Comparison of ENCODE assay signal across 7 mouse cellular contexts in the genomic region with DNA sequence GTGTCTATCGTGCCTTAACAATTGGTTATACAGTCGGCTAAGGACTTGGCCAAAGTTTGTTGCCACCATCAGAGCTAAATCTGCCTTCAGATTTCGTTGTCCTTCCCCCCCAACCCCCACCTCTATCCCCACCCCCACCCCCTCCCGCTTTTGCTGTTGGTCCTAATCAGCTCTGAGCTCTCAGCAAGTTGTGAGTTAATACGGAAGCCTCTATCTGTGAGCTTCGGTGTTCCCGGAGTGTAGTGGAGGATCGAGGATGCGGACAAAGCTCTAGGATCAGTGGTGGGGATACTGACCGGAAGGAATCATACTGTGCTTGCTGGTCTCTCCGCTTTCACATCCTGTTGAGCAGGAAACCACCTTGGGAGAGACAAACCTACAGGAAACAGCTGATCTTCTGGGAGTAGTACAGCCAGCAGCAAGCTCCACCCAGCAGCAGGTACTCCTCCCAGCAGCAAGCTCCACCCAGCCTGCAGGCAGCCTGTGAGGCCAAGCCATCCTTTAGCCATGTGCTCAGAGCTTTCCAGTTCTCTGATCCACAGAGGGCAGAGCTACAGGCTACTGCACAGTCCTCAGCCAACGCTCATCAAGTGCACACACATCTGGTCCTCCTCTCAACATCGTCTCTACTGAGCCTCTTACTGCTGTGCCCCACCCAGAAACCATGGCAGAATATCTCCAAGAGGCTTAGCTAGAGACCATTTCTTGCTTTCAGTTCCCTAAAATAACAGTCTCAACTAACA. TPM values are rescaled to one million over a fixed set of nuclear protein-coding genes. Genes with fewer than 3 reads are reported as not detected.
DNase-seq lines count a peak whose midpoint lies in the region; ATAC-seq and TF ChIP-seq lines count a peak whose summit lies in the region.

No protein-coding gene starts in this region.

- TF ChIP-seq CTCF in spleen, adult 2 months (IDR thresholded peaks at IDR 0.05; ENCODE audit: extremely low read depth, insufficient read depth, insufficient read length, insufficient replicate concordance): no peak

- peak overlapping the region; percentile 43; the same call in 1 of the 2 replicates for H3K9ac ChIP-seq in ES-E14 (ENCODE audit: insufficient read depth, low read depth, low read length, poor library complexity, severe bottlenecking)
- H3K9ac ChIP-seq in heart, embryonic 14.5 days (ENCODE audit: low read length): no peak overlapping the region; the same call in 1 of the 2 replicates
- peak overlapping the region; percentile 43 for H3K9ac ChIP-seq in liver, embryonic 13.5 days
- no peak overlapping the region for H3K9ac ChIP-seq in midbrain, embryonic 14.5 days (replicated peaks; ENCODE audit: low read length)

- no peaks in the 10 kb centered on the region for H3K36me3 ChIP-seq in ES-E14 (ENCODE audit: control insufficient read depth, insufficient read depth, low read length, poor library complexity, severe bottlenecking)
- H3K36me3 ChIP-seq in heart, embryonic 14.5 days (ENCODE audit: control insufficient read depth, insufficient read depth, low read length): no peaks in the 10 kb centered on the region
- H3K36me3 ChIP-seq in liver, embryonic 13.5 days: no peaks in the 10 kb centered on the region
- no peaks in the 10 kb centered on the region for H3K36me3 ChIP-seq in spleen, adult 2 months (ENCODE audit: control insufficient read depth, insufficient read depth, low read length)
- H3K36me3 ChIP-seq in midbrain, embryonic 14.5 days (ENCODE audit: control insufficient read depth, insufficient read depth, low read length): no peaks in the 10 kb centered on the region

- peak overlapping the region; percentile 54 for H3K4me2 ChIP-seq in heart, embryonic 14.5 days (ENCODE audit: low read length)
- peak overlapping the region; percentile 65 for H3K4me2 ChIP-seq in liver, embryonic 13.5 days
- no peak overlapping the region for H3K4me2 ChIP-seq in midbrain, embryonic 14.5 days (ENCODE audit: low read length)

- no peaks in the 10 kb centered on the region for H3K27me3 ChIP-seq in heart, embryonic 14.5 days (ENCODE audit: control insufficient read depth, insufficient read depth, low read length)
- no peaks in the 10 kb centered on the region for H3K27me3 ChIP-seq in liver, embryonic 13.5 days
- H3K27me3 ChIP-seq in spleen, adult 2 months (ENCODE audit: control insufficient read depth, insufficient read depth, low read length): no peaks in the 10 kb centered on the region
- no peaks in the 10 kb centered on the region for H3K27me3 ChIP-seq in midbrain, embryonic 14.5 days (ENCODE audit: control insufficient read depth, insufficient read depth, low read length)

- no peaks in the 10 kb centered on the region for H3K9me3 ChIP-seq in ES-E14 (ENCODE audit: control insufficient read depth, insufficient read depth, low read depth, low read length)
- H3K9me3 ChIP-seq in heart, embryonic 14.5 days (ENCODE audit: control insufficient read depth, low read length): no peaks in the 10 kb centered on the region
- no peaks in the 10 kb centered on the region for H3K9me3 ChIP-seq in liver, embryonic 13.5 days (replicated peaks)
- no peaks in the 10 kb centered on the region for H3K9me3 ChIP-seq in midbrain, embryonic 14.5 days (ENCODE audit: control insufficient read depth, low read length)

- H3K27ac ChIP-seq in ES-E14 (ENCODE audit: insufficient read depth, low read depth, low read length, poor library complexity, severe bottlenecking): peak overlapping the region; percentile 33; the same call in 1 of the 2 replicates
- H3K27ac ChIP-seq in heart, embryonic 14.5 days (replicated peaks in 1 of 2; ENCODE audit: control insufficient read depth in 1 of 2, insufficient read depth in 1 of 2, low read depth in 2 of 2, low read length in 2 of 2): no peak overlapping the region
- H3K27ac ChIP-seq in liver, embryonic 13.5 days: peak overlapping the region; percentile 27; the same call in 1 of the 2 replicates
- H3K27ac ChIP-seq in spleen, adult 2 months (ENCODE audit: insufficient read depth, low read length): peak overlapping the region; percentile 73
- no peak overlapping the region for H3K27ac ChIP-seq in midbrain, embryonic 14.5 days (replicated peaks; ENCODE audit: low read depth, low read length)

- peak; percentile 59 for TF ChIP-seq POLR2A in spleen, adult 2 months (IDR thresholded peaks at IDR 0.05; ENCODE audit: low read depth, low read length)

- DNase-seq in ES-E14 (ENCODE audit: low read depth, low spot score): no peak
- peak; percentile 29 for DNase-seq in c-Kit-positive CD71-negative TER-119-negative erythroid progenitor cells, embryonic 14.5 days (ENCODE audit: low read depth)
- DNase-seq in liver, embryonic 13.5 days: peak; percentile 54
- DNase-seq in spleen, adult 2 months (ENCODE audit: low read depth in 1 of 2, low spot score in 2 of 2): peak; percentile 52 to 62
- no peak for DNase-seq in cerebellum, postnatal 14 days
- no peak for DNase-seq in midbrain, embryonic 14.5 days

- H3K4me1 ChIP-seq in ES-E14 (ENCODE audit: control insufficient read depth in 2 of 2, insufficient read depth in 2 of 2, low read length in 2 of 2, poor library complexity in 1 of 2): peaks cover 0 to 6% of the 10 kb centered on the region in 2 experiments; a peak in 2 of 4 replicates
- no peaks in the 10 kb centered on the region for H3K4me1 ChIP-seq in heart, embryonic 14.5 days (ENCODE audit: control insufficient read depth in 2 of 2, insufficient read depth in 2 of 2, low read length in 2 of 2)
- peaks cover 11% of the 10 kb centered on the region for H3K4me1 ChIP-seq in liver, embryonic 13.5 days (replicated peaks)
- H3K4me1 ChIP-seq in spleen, adult 2 months (ENCODE audit: control insufficient read depth, insufficient read depth, insufficient read length): peaks cover 2% of the 10 kb centered on the region; the same call in 1 of the 2 replicates
- no peaks in the 10 kb centered on the region for H3K4me1 ChIP-seq in midbrain, embryonic 14.5 days (ENCODE audit: control insufficient read depth, insufficient read depth, low read length)

- peak; percentile 68; the same call in 1 of the 2 replicates for ATAC-seq in heart, embryonic 14.5 days (ENCODE audit: insufficient number of reproducible peaks, insufficient read depth, low FRiP score, low read depth)
- peak; percentile 99 for ATAC-seq in liver, embryonic 13.5 days (ENCODE audit: low read depth)
- no peak for ATAC-seq in midbrain, embryonic 14.5 days (ENCODE audit: low FRiP score, low TSS enrichment)

- WGBS in heart, embryonic 14.5 days: 27% methylated on average over 13 of the region's 13 CpGs
- WGBS in liver, embryonic 13.5 days (ENCODE audit: insufficient replicate concordance): 10% methylated on average over 13 of the region's 13 CpGs
- 13% methylated on average over 13 of the region's 13 CpGs for WGBS in spleen, adult 2 months
- 68% methylated on average over 13 of the region's 13 CpGs for WGBS in midbrain, embryonic 14.5 days

- H3K4me3 ChIP-seq in ES-E14 (ENCODE audit: insufficient read depth in 1 of 2, low read depth in 1 of 2, low read length in 2 of 2, poor library complexity in 1 of 2, severe bottlenecking in 1 of 2): peak overlapping the region; percentile 37 to 40; a peak in 3 of 4 replicates
- peak overlapping the region; percentile 29 to 42 for H3K4me3 ChIP-seq in heart, embryonic 14.5 days (ENCODE audit: control insufficient read depth in 1 of 2, insufficient read depth in 1 of 2, low read depth in 1 of 2, low read length in 2 of 2)
- peak overlapping the region; percentile 61 for H3K4me3 ChIP-seq in liver, embryonic 13.5 days (replicated peaks)
- H3K4me3 ChIP-seq in spleen, adult 2 months (ENCODE audit: extremely low read depth, insufficient read depth, insufficient read length): peak overlapping the region; percentile 72
- no peak overlapping the region for H3K4me3 ChIP-seq in midbrain, embryonic 14.5 days (replicated peaks; ENCODE audit: low read depth, low read length)

- in situ Hi-C loops in ES-E14 (cut with MboI; ENCODE audit: low sequenced_read_pairs in 2 of 2, unreplicated experiment in 2 of 2): no loop called here

TF ChIP-seq in ES-E14, 5 proteins besides CTCF, POLR2A, EP300 and RAD21:
- TF ChIP-seq MAFK (IDR thresholded peaks at IDR 0.05; ENCODE audit: insufficient read depth, low read depth, low read length) (no peak), CHD2 (IDR thresholded peaks at IDR 0.05; ENCODE audit: low read depth, low read length) (no peak), ZC3H11A (IDR thresholded peaks at IDR 0.05; ENCODE audit: borderline replicate concordance, low read depth, low read length) (no peak), ZNF384 (IDR thresholded peaks at IDR 0.05; ENCODE audit: low read depth, low read length) (no peak), HCFC1 (IDR thresholded peaks at IDR 0.05; ENCODE audit: borderline replicate concordance, insufficient read depth, low read length) (no peak)

RNA-seq across cellular contexts. Expression of a gene that starts 28.9 kb away (rescaled TPM):
- total RNA-seq in ES-E14 (2012; rRNA removed): 24.7 and 26.1 TPM in 2 replicates
- 22.0 and 26.5 TPM in 2 replicates for polyA plus RNA-seq in heart, embryonic 14.5 days (2014; fragmentation: Nextera tagmentation; extraction: Ambion mirVana)
- polyA plus RNA-seq in liver, embryonic 13.5 days (2015; fragmentation: Nextera tagmentation; extraction: Ambion mirVana): 3.4 and 5.5 TPM in 2 replicates
- polyA plus RNA-seq in spleen, adult 2 months (2012; rRNA removed): 10.1 and 11.4 TPM in 2 replicates
- 0.72 and 1.5 TPM in 2 replicates for polyA plus RNA-seq in midbrain, embryonic 14.5 days (2014; fragmentation: Nextera tagmentation; extraction: Ambion mirVana)

RNA-seq across cellular contexts. Expression of a gene that starts 42.5 kb away (rescaled TPM):
- not detected in 2 replicates for total RNA-seq in ES-E14 (2012; rRNA removed)
- not detected in 2 replicates for polyA plus RNA-seq in heart, embryonic 14.5 days (2014; fragmentation: Nextera tagmentation; extraction: Ambion mirVana)
- polyA plus RNA-seq in liver, embryonic 13.5 days (2015; fragmentation: Nextera tagmentation; extraction: Ambion mirVana): 0.13 TPM in 1 of 2 replicates, not detected in the other
- polyA plus RNA-seq in spleen, adult 2 months (2012; rRNA removed): 0.21 TPM in 1 of 2 replicates, not detected in the other
- polyA plus RNA-seq in midbrain, embryonic 14.5 days (2014; fragmentation: Nextera tagmentation; extraction: Ambion mirVana): 0.79 and 1.3 TPM in 2 replicates

Comparison
In these comparisons a context has a peak if more than half of its experiments do, and no peak if none do; other contexts are left out.
1. DNase-seq: peak in c-Kit-positive CD71-negative TER-119-negative erythroid progenitor cells, embryonic 14.5 days (single experiment), liver, embryonic 13.5 days (single experiment) and spleen, adult 2 months (2 of 2); none in ES-E14 (single experiment), cerebellum, postnatal 14 days (0 of 2) and midbrain, embryonic 14.5 days (single experiment).
2. H3K27ac ChIP-seq: peak in ES-E14 (single experiment), liver, embryonic 13.5 days (single experiment) and spleen, adult 2 months (single experiment); none in heart, embryonic 14.5 days (0 of 2) and midbrain, embryonic 14.5 days (single experiment).
3. H3K9ac ChIP-seq: peak in ES-E14 (single experiment) and liver, embryonic 13.5 days (single experiment); none in heart, embryonic 14.5 days (single experiment) and midbrain, embryonic 14.5 days (single experiment).